Mouse (Mus musculus) stomach, embryonic 16.5 days (tissue): ENCODE results near the gene Hoxd10. TPM values are rescaled to one million over a fixed set of nuclear protein-coding genes. Genes with fewer than 3 reads are reported as not detected.
A peak's percentile ranks its signal among the peaks of the same experiment; 100 is the strongest.

Experiments used
- ATAC-seq: fragments of 200-750 bp; cut with Nextera tagmentation; 2 replicates; pipeline ENCODE4 v1.8.0; 2017; ENCODE audit warnings: moderate number of reproducible peaks, moderate TSS enrichment; ENCODE audit not compliant: insufficient read depth, low FRiP score
- H3K27ac ChIP-seq: fragments of 300-500 bp; sonication (generic); 2 replicates; pipeline ENCODE4 v1.5.1; 2014; ENCODE audit warnings: low read length
- H3K27me3 ChIP-seq: fragments of 300-500 bp; sonication (generic); 2 replicates; pipeline ENCODE4 v1.6.1; 2014; ENCODE audit warnings: low read length, control low read depth, mixed read lengths; ENCODE audit not compliant: control insufficient read depth, insufficient read depth
- H3K36me3 ChIP-seq: fragments of 300-500 bp; sonication (generic); 2 replicates; pipeline ENCODE4 v1.6.1; 2014; ENCODE audit warnings: low read length; ENCODE audit not compliant: control insufficient read depth, insufficient read depth
- H3K4me1 ChIP-seq: fragments of 300-500 bp; sonication (generic); 2 replicates; pipeline ENCODE4 v1.6.1; 2014; ENCODE audit warnings: low read length, control low read depth, mixed read lengths; ENCODE audit not compliant: control insufficient read depth, insufficient read depth
- H3K4me2 ChIP-seq: fragments of 300-500 bp; sonication (generic); 2 replicates; pipeline ENCODE4 v1.6.1; 2014; ENCODE audit warnings: low read depth, low read length, mixed read lengths
- H3K4me3 ChIP-seq: fragments of 300-500 bp; sonication (generic); replicated peaks from 2 replicates; pipeline ENCODE4 v1.5.1; 2014; ENCODE audit warnings: mild to moderate bottlenecking, low read length
- H3K9ac ChIP-seq: fragments of 300-500 bp; sonication (generic); 2 replicates; pipeline ENCODE4 v1.6.1; 2014; ENCODE audit warnings: low read length
- H3K9me3 ChIP-seq: fragments of 300-500 bp; sonication (generic); replicated peaks from 2 replicates; pipeline ENCODE4 v1.6.1; 2016; ENCODE audit warnings: low read length, control low read depth; ENCODE audit not compliant: control insufficient read depth
- WGBS: fragments of 180-500 bp; shearing (Covaris S2); extraction: QIAGEN DNeasy Blood & Tissue Kit; methylation state at CpG from one replicate; pipeline ENCODE4 v1.1.7; 2014; 5-methylcytosine and 5-hydroxymethylcytosine counted together
- polyA plus RNA-seq: library from polyadenylated mRNA; unstranded; fragments of >200 nt; fragmentation: Nextera tagmentation; extraction: Ambion mirVana; gene quantifications from 2 replicates; pipeline ENCODE4 v1.2.1, GENCODE M21; 2015

Gene Hoxd10
- polyA plus RNA-seq, 1 experiment from 2014 or later, result 0.21 TPM

GRCm38 (mm10) chr2:74731799-74732512 lies 40.2 kb downstream of the Hoxd10 start:
- H3K4me1 ChIP-seq, result no peaks in the 10 kb centered on the region
- 15% methylated on average over 9 of the region's 9 CpGs for WGBS

GRCm38 (mm10) chr2:74732513-74733316 lies 41.0 kb downstream of the Hoxd10 start:
- H3K9ac ChIP-seq, result no peak overlapping the region
- no peaks in the 10 kb centered on the region for H3K4me1 ChIP-seq
- peaks cover 91% of the 10 kb centered on the region for H3K27me3 ChIP-seq
- H3K4me2 ChIP-seq, result peak overlapping the region; percentile 23
- no peak overlapping the region for H3K27ac ChIP-seq
- H3K36me3 ChIP-seq, result no peaks in the 10 kb centered on the region
- no peaks in the 10 kb centered on the region for H3K9me3 ChIP-seq
- ATAC-seq, result no peak
- H3K4me3 ChIP-seq, result peak overlapping the region; percentile 9
- 4% methylated on average over 52 of the region's 52 CpGs for WGBS

More at GRCm38 (mm10) chr2:74731799-74732512, 40.2 kb downstream of the Hoxd10 start:
- no peak for ATAC-seq
- Histone ChIP-seq H3K9ac (no peak overlapping the region), H3K9me3 (no peaks in the 10 kb centered on the region), H3K4me2 (peak overlapping the region; percentile 23; the same call in 1 of the 2 replicates), H3K36me3 (no peaks in the 10 kb centered on the region), H3K4me3 (peak overlapping the region; percentile 9; the same call in 1 of the 2 replicates), H3K27ac (no peak overlapping the region), H3K27me3 (peaks cover 92% of the 10 kb centered on the region)

DNA sequence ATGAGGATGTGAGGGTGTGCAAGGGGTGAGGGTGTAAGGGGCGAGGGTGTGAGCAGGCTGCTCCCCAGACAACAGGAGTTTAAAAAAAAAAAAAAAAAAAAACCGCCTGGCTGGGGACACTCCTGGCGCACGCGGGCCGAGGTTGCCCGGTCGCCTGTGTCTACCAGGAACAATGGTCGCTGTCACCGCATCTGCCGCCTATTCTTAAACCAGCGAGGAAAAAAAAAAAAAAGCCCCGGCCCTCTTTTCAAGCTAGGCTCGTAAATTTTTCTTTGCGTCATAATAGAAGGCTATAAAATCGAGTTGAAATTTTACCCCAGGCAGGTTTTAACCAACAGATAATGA lies 41.6 kb downstream of the Hoxd10 start:
- no peak for ATAC-seq
- no peak overlapping the region for H3K27ac ChIP-seq
- no peaks in the 10 kb centered on the region for H3K9me3 ChIP-seq
- H3K4me3 ChIP-seq, result peak overlapping the region; percentile 9
- 5% methylated on average over 16 of the region's 16 CpGs for WGBS
- H3K36me3 ChIP-seq, result no peaks in the 10 kb centered on the region
- H3K4me2 ChIP-seq, result no peak overlapping the region
- no peaks in the 10 kb centered on the region for H3K4me1 ChIP-seq
- H3K27me3 ChIP-seq, result peaks cover 91% of the 10 kb centered on the region
- no peak overlapping the region for H3K9ac ChIP-seq

DNA sequence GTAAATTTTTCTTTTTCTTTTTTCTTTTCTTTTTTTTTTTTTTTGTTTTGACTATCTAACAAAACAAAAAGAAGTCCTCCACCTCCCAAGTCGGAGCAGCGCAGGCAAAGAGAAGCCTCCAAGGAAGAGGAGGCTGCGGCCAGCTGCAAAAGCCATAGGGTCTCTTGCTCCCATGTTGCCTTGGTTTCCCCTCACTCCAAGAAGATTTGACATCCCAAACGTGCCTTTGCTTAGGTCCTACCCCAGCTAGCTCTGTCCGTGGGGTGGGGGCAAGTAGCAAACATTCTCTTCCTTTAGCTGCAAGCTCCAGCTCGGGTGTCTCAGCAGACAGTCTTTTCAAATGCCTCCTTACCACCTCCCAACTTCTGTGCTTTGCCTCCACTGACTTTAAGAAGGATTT lies 42.0 kb downstream of the Hoxd10 start:
- H3K4me1 ChIP-seq, result no peaks in the 10 kb centered on the region
- H3K9me3 ChIP-seq, result no peaks in the 10 kb centered on the region
- no peak overlapping the region for H3K4me2 ChIP-seq
- no peaks in the 10 kb centered on the region for H3K36me3 ChIP-seq
- ATAC-seq, result no peak
- no peak overlapping the region for H3K9ac ChIP-seq
- WGBS, result 10% methylated on average over 6 of the region's 6 CpGs
- 0 out of 2 replicates have a peak overlapping the region, but pooled peaks have one; percentile 10 for H3K4me3 ChIP-seq
- peaks cover 91% of the 10 kb centered on the region for H3K27me3 ChIP-seq
- no peak overlapping the region; the same call in 1 of the 2 replicates for H3K27ac ChIP-seq

- Histone ChIP-seq H3K9ac (no peak overlapping the region), H3K36me3 (no peaks in the 10 kb centered on the region), H3K4me1 (no peaks in the 10 kb centered on the region), H3K4me2 (no peak overlapping the region), H3K4me3 (peak overlapping the region; percentile 5; the same call in 1 of the 2 replicates), H3K27me3 (peaks cover 91% of the 10 kb centered on the region), H3K9me3 (no peaks in the 10 kb centered on the region), H3K27ac (no peak overlapping the region)
- WGBS, result 7% methylated on average over 13 of the region's 13 CpGs
- no peak for ATAC-seq
Observed at GRCm38 (mm10) chr2:74734451-74734850, 42.7 kb downstream of the Hoxd10 start.

- no peaks in the 10 kb centered on the region for H3K36me3 ChIP-seq
- H3K4me2 ChIP-seq, result 0 out of 2 replicates have a peak overlapping the region, but pooled peaks have one; percentile 28
- ATAC-seq, result no peak
- no peak overlapping the region for H3K9ac ChIP-seq
- peaks cover 89% of the 10 kb centered on the region for H3K27me3 ChIP-seq
- no peak overlapping the region for H3K27ac ChIP-seq
- 5% methylated on average over 27 of the region's 27 CpGs for WGBS
- H3K4me3 ChIP-seq, result peak overlapping the region; percentile 22
- H3K4me1 ChIP-seq, result no peaks in the 10 kb centered on the region
- H3K9me3 ChIP-seq, result no peaks in the 10 kb centered on the region
Observed at GRCm38 (mm10) chr2:74734996-74735811, 43.5 kb downstream of the Hoxd10 start.

DNA sequence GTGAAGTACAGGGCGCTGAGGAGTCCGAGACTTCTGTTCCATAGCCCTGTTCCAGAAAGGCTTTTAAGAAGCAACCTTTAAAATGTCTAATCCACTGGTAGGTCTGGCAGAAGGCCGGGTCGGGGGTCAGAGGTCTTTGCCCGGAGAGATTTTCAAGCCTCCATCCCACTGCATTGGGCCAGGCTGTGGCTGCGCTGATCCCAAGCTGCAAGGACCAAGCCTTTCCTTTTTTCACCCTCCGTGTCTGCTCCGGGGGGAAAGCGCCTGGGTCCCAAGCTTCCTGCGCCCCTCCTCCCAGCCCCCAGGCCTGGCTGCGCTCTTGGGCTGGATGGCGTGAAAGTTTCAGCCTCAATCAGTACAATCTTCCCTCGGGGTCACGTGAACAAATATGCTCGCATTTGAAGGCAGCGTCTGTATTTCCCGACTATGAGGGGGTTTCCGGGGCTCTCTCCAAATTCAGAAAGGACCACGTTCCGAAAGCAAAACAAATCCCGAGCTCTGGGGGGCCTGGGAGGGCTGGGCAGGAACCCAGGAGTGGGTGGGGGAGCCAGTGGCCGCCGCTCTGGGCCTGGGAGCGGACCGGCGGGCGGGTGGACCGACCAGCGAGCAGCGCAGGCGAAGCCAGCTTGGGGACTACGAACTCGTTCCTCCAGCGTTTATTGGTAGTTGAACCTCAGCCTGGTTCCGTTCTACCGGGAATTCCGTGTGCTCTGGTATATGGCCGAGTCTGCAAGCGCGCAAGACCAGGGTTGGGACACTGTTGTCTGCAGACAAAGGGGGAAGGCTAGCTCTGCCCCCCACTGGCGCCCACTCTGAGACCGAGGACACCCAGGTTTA lies 44.3 kb downstream of the Hoxd10 start:
- Histone ChIP-seq H3K4me1 (no peaks in the 10 kb centered on the region), H3K27ac (no peak overlapping the region), H3K36me3 (no peaks in the 10 kb centered on the region), H3K4me3 (peak overlapping the region; percentile 22), H3K27me3 (peaks cover 90% of the 10 kb centered on the region), H3K4me2 (peak overlapping the region; percentile 28), H3K9me3 (no peaks in the 10 kb centered on the region), H3K9ac (no peak overlapping the region)
- no peak for ATAC-seq
- WGBS, result 2% methylated on average over 42 of the region's 42 CpGs
